Comparison of ENCODE assay signal across 19 mouse cellular contexts in the genomic region with DNA sequence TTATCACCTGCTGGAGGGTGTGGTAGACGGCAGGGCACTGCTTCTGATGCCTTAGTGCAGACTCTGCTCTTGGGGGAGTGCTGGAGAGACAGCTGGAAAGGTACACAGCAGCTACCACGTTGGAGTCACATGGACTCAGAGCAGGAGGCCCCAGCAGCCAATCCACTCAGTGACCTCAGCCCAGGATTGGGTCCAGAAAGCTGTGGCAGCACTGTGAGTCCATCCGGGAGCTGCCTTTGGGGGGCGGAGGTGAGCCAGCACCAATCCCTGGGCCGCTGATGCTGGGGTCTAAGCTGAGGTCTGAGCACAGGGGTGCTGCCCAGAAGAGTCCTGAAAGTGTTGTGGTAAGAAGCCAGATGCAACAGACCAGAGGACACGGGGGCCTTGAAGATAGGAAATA. TPM values are rescaled to one million over a fixed set of nuclear protein-coding genes. Genes with fewer than 3 reads are reported as not detected.
DNase-seq lines count a peak whose midpoint lies in the region; ATAC-seq and TF ChIP-seq lines count a peak whose summit lies in the region.
"Had no signal": no experiment of that assay in that cellular context is flagged by ENCODE, and none has a peak within 500 bp of the region (broad histone marks: within the 10 kb centered on the region; RNA-seq: fewer than 3 reads in every experiment).

No protein-coding gene starts in this region.

- H3K4me1 ChIP-seq in hindbrain, embryonic 12.5 days: peaks cover 19% of the 10 kb centered on the region
- peaks cover 23% of the 10 kb centered on the region; the same call in 1 of the 2 replicates for H3K4me1 ChIP-seq in hindbrain, embryonic 14.5 days (replicated peaks; ENCODE audit: control insufficient read depth, insufficient read depth, low read length)
- H3K4me1 ChIP-seq in stomach, embryonic 14.5 days (ENCODE audit: control insufficient read depth, insufficient read depth, low read length): no peaks in the 10 kb centered on the region
- H3K4me1 ChIP-seq in stomach, postnatal 0 days (replicated peaks; ENCODE audit: control insufficient read depth, insufficient read depth): no peaks in the 10 kb centered on the region
- H3K4me1 ChIP-seq: intestine, embryonic 15.5 days had no signal

- TF ChIP-seq EP300 in stomach, postnatal 0 days (optimal IDR thresholded peaks at IDR 0.05): no peak

- H3K4me2 ChIP-seq in hindbrain, embryonic 12.5 days (replicated peaks): no peak overlapping the region
- H3K4me2 ChIP-seq in hindbrain, embryonic 14.5 days (replicated peaks): no peak overlapping the region
- H3K4me2 ChIP-seq in stomach, embryonic 14.5 days (replicated peaks; ENCODE audit: low read depth, low read length): no peak overlapping the region
- H3K4me2 ChIP-seq in stomach, postnatal 0 days (replicated peaks; ENCODE audit: low read depth): no peak overlapping the region
- H3K4me2 ChIP-seq: embryonic facial prominence, embryonic 15.5 days; heart, embryonic 12.5 days; intestine, embryonic 15.5 days had no signal

- DNase-seq in gastrocnemius, adult 18-20 months (ENCODE audit: low spot score): peak; percentile 24
- DNase-seq in gastrocnemius, postnatal 10 days: no peak
- DNase-seq in hindbrain, embryonic 14.5 days (ENCODE audit: low spot score): no peak
- DNase-seq in stomach, postnatal 0 days (ENCODE audit: low spot score): no peak
- no peak for DNase-seq in cerebellum, adult 11-12 months
- DNase-seq: adrenal gland, postnatal 14 days; cerebellum, adult 18-20 months; cerebellum, adult 9-11 months; cerebellum, postnatal 36 days; heart, adult 18-20 months had no signal

- no peak overlapping the region for H3K4me3 ChIP-seq in hindbrain, embryonic 12.5 days
- H3K4me3 ChIP-seq in hindbrain, embryonic 14.5 days (replicated peaks; ENCODE audit: low read length): no peak overlapping the region
- no peak overlapping the region for H3K4me3 ChIP-seq in stomach, embryonic 14.5 days (ENCODE audit: low read depth, low read length)
- no peak overlapping the region for H3K4me3 ChIP-seq in stomach, postnatal 0 days (ENCODE audit: low read depth, low read length)
- H3K4me3 ChIP-seq: embryonic facial prominence, embryonic 15.5 days; erythroblast, embryonic 14.5 days; forebrain, embryonic 10.5 days; heart, embryonic 12.5 days; intestine, embryonic 15.5 days had no signal

- ATAC-seq in hindbrain, embryonic 12.5 days (ENCODE audit: low FRiP score): no peak
- no peak for ATAC-seq in hindbrain, embryonic 14.5 days (ENCODE audit: low FRiP score)
- 0 out of 2 replicates have a peak, but pooled peaks have one; percentile 18 for ATAC-seq in stomach, embryonic 14.5 days (ENCODE audit: insufficient number of reproducible peaks, insufficient read depth, low FRiP score, low read depth)
- no peak for ATAC-seq in stomach, postnatal 0 days (ENCODE audit: low FRiP score, low TSS enrichment)
- ATAC-seq: forebrain, embryonic 14.5 days; intestine, embryonic 15.5 days had no signal

- TF ChIP-seq CTCF in stomach, postnatal 0 days (IDR thresholded peaks at IDR 0.05; ENCODE audit: low read depth): no peak

- no peaks in the 10 kb centered on the region for H3K36me3 ChIP-seq in hindbrain, embryonic 12.5 days
- H3K36me3 ChIP-seq in hindbrain, embryonic 14.5 days (replicated peaks; ENCODE audit: control insufficient read depth, insufficient read depth): no peaks in the 10 kb centered on the region
- no peaks in the 10 kb centered on the region for H3K36me3 ChIP-seq in stomach, embryonic 14.5 days (ENCODE audit: control insufficient read depth, insufficient read depth, low read length)
- H3K36me3 ChIP-seq in stomach, postnatal 0 days (ENCODE audit: control insufficient read depth, insufficient read depth, low read length): no peaks in the 10 kb centered on the region
- H3K36me3 ChIP-seq: embryonic facial prominence, embryonic 15.5 days; forebrain, embryonic 10.5 days; heart, embryonic 12.5 days; intestine, embryonic 15.5 days had no signal

- no peaks in the 10 kb centered on the region for H3K9me3 ChIP-seq in hindbrain, embryonic 12.5 days (replicated peaks)
- no peaks in the 10 kb centered on the region for H3K9me3 ChIP-seq in hindbrain, embryonic 14.5 days (ENCODE audit: control insufficient read depth, low read length)
- no peaks in the 10 kb centered on the region for H3K9me3 ChIP-seq in stomach, embryonic 14.5 days (ENCODE audit: control insufficient read depth, low read depth, low read length)
- H3K9me3 ChIP-seq in stomach, postnatal 0 days (ENCODE audit: control insufficient read depth, low read length): no peaks in the 10 kb centered on the region
- H3K9me3 ChIP-seq: embryonic facial prominence, embryonic 15.5 days; forebrain, embryonic 10.5 days; intestine, embryonic 15.5 days had no signal

- no peak overlapping the region for H3K9ac ChIP-seq in hindbrain, embryonic 12.5 days
- H3K9ac ChIP-seq in hindbrain, embryonic 14.5 days: no peak overlapping the region
- no peak overlapping the region for H3K9ac ChIP-seq in stomach, embryonic 14.5 days (replicated peaks; ENCODE audit: low read depth, low read length)
- H3K9ac ChIP-seq in stomach, postnatal 0 days (ENCODE audit: low read length): no peak overlapping the region
- H3K9ac ChIP-seq: embryonic facial prominence, embryonic 15.5 days; heart, embryonic 12.5 days; intestine, embryonic 15.5 days had no signal

- 33% methylated on average over 6 of the region's 6 CpGs for WGBS in hindbrain, embryonic 12.5 days
- 45% methylated on average over 6 of the region's 6 CpGs for WGBS in hindbrain, embryonic 14.5 days
- WGBS in stomach, embryonic 14.5 days: 32% methylated on average over 6 of the region's 6 CpGs
- WGBS in stomach, postnatal 0 days: 35% methylated on average over 6 of the region's 6 CpGs

- 0 out of 2 replicates have a peak overlapping the region, but pooled peaks have one; percentile 14 for H3K27ac ChIP-seq in hindbrain, embryonic 12.5 days
- no peak overlapping the region for H3K27ac ChIP-seq in hindbrain, embryonic 14.5 days
- H3K27ac ChIP-seq in stomach, embryonic 14.5 days (ENCODE audit: low read length): no peak overlapping the region
- H3K27ac ChIP-seq in stomach, postnatal 0 days (replicated peaks): no peak overlapping the region
- H3K27ac ChIP-seq: embryonic facial prominence, embryonic 15.5 days; forebrain, embryonic 10.5 days; intestine, embryonic 15.5 days had no signal

- H3K27me3 ChIP-seq in hindbrain, embryonic 12.5 days: no peaks in the 10 kb centered on the region; the same call in 1 of the 2 replicates
- no peaks in the 10 kb centered on the region for H3K27me3 ChIP-seq in hindbrain, embryonic 14.5 days (ENCODE audit: control insufficient read depth, insufficient read depth, low read length)
- H3K27me3 ChIP-seq in stomach, embryonic 14.5 days (ENCODE audit: control insufficient read depth, insufficient read depth, low read length): no peaks in the 10 kb centered on the region
- H3K27me3 ChIP-seq in stomach, postnatal 0 days (ENCODE audit: control insufficient read depth, insufficient read depth, low read length): no peaks in the 10 kb centered on the region
- H3K27me3 ChIP-seq: embryonic facial prominence, embryonic 15.5 days; intestine, embryonic 15.5 days had no signal

RNA-seq across cellular contexts. Expression of gene Tspan11, which starts 7.6 kb away (rescaled TPM):
- 1 to 10 TPM; 1.3 to 1.6 TPM for total RNA-seq in gastrocnemius, adult 18-20 months (2021)
- total RNA-seq in gastrocnemius, postnatal 10 days (2021): 10 to 100 TPM; 12.7 to 14.0 TPM
- 19.3 and 22.9 TPM in 2 replicates for polyA plus RNA-seq in hindbrain, embryonic 12.5 days (2016; fragmentation: Nextera tagmentation; extraction: Ambion mirVana)
- 4.2 and 5.6 TPM in 2 replicates for polyA plus RNA-seq in hindbrain, embryonic 14.5 days (2014; fragmentation: Nextera tagmentation; extraction: Ambion mirVana)
- polyA plus RNA-seq in stomach, embryonic 14.5 days (2014; fragmentation: Nextera tagmentation; extraction: Ambion mirVana): 3.1 and 3.3 TPM in 2 replicates
- polyA plus RNA-seq in stomach, postnatal 0 days (2015; fragmentation: Nextera tagmentation; extraction: Ambion mirVana): 2.3 and 2.4 TPM in 2 replicates
- total RNA-seq: MEL had no signal
- polyA plus RNA-seq: erythroblast, embryonic 14.5 days had no signal
